Mouse (Mus musculus): ENCODE measurements at regions not wholly inside any gene's neighbourhood (a gene's known extent, or its start where the extent isn't known, plus 50 kb on each side); places are given as distances from the start of the nearest gene placed in this dataset.

DNA sequence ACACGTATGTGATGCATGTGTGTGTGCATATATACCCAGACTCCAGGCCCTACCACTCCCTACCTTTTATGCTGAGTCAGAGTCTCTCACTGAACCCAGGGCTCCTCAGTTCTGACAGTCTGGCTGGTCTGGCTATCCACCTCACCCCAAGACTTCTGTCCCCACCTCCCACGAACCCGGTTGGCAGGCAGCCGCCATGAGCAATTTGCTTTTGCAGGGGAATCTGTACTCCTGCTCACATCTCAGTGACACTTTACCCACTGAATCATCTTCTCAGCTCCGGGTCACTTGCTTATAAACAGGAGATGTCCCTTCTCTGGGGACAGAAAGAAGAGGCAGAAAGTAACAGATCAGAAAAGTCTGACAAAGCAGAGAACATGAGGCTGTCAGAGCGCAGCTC is 193.0 kb downstream of the Cdc5l start:
- DNase-seq, result no peak

DNA sequence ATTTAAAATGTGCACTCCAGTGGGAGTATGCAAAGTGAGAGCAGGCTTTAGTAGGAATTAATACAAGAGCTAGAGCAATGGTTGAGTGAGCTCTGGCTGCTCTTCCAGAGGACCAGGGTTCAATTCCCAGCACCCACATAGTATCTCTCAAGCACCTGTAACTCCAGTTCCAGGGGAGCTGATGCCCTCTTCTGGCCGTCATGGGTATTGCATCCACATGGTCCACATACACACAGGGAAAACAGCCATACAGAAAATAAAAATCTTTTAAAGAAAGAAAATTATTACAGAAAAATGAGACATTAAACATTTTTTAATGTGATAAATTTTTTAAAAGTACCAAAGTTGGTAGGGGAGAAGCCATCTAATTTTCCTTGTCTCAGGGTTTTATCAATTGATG is 196.3 kb downstream of the Cdc5l start:
- no peak for DNase-seq

- no peak for DNase-seq
Observed at GRCm38 (mm10) chr17:45235401-45235800, 198.1 kb downstream of the Cdc5l start.

DNA sequence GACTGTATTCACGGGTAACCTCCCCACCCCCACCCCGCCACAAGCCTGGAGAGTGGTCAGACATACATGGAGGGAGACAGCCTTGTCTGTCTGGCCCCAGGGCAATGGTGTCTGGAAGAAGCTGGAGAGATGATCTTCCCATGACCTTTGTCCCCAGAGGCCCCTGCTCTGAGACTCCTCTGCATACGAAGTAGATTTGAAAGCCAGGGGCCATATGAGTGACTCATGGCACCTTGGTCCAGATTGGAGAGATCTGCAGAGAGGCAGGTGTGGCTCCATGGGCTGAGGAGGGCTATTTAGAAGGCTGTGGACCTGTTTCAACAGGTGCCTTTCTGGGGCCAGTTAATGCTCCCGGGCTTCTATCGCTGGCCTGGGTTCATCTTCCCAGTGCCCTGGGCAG is 200.7 kb downstream of the Cdc5l start:
- DNase-seq, result no peak

GRCm38 (mm10) chr17:45227190-45227589 is 206.3 kb downstream of the Cdc5l start:
- DNase-seq, result no peak

DNA sequence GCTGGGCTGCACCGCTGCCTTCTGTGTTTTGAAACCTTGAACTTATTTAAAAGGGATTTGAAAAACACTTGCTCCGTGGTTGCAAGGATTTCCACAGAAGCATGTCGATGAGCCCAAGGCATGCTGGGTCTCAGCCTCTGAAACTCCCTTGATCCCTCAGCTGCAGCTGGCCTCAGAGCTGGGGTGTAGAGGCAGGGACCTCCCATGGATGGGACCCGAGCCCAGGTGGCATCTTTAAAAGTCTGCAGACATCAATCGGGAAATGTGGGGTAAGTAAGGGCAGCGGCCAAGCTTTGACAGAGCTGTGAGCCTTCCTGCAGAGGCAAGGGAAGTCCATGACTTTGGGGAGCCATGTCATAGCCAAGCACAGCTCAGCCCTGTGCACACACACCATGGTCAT is 207.1 kb downstream of the Cdc5l start:
- no peak for DNase-seq

- DNase-seq, result no peak
Observed at GRCm38 (mm10) chr17:45221625-45222024, 211.9 kb downstream of the Cdc5l start.

DNA sequence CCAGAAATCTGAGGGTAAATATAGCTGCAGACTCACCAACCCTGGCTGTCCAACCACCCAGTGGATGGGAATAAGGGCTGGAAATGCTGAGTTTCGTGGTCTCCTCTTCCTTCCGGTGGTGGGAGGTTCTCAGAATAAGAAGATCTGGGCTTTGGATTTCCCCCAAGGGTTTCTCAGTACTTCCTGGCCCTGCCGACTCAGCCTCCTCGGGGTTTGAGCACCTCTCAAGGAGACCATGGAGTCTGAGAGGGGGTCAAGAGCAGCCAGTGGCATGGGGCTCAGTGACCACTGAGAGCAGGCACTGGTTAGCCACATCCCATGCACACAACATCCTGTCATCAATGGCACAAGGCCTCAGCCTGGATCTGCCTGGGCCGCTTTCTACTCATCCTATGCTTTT is 216.4 kb downstream of the Cdc5l start:
- DNase-seq, result no peak

GRCm38 (mm10) chr17:45215067-45216049 is 218.2 kb downstream of the Cdc5l start:
- no peak for DNase-seq

GRCm38 (mm10) chr17:45210984-45211383 is 222.6 kb downstream of the Cdc5l start:
- DNase-seq, result no peak

GRCm38 (mm10) chr17:45209387-45209663 is 224.2 kb downstream of the Cdc5l start:
- DNase-seq, result no peak

DNA sequence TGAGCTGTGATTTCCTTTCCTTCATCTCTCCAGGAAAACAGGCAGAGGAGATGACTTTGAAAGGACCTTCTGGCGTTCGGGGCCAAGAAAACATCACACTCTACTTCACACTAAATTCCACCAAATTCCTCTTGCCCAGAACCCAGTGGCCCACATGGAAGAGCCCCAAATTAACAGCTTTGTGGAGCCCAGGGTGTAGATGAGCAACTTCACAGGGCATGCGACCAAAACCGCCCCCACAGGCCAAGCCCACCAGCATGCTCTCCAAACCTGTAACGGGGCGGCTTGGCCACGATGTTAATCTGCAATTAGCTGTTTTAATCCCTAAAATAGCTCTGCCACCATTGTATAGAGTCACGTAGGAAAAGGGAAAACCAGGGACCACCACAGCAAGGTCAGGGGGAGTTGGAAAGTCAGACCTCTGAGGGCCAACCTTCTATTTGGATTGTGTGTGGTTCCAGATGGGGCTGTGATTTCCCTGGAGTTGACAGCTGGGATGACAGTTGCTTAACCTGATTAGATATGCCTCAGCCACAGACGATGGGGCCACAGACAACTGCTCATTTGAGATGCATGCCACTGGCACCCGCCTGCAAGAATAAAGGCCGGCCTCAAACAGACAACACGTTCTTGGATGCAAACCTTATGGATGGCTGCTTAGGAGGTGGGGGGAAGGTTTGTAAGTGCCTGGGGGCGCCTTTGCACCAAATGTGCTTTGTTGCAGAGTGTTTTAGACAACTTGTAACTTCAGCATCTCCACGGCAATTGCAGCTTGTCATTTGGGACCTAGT is 224.7 kb downstream of the Cdc5l start:
- DNase-seq, result no peak

DNA sequence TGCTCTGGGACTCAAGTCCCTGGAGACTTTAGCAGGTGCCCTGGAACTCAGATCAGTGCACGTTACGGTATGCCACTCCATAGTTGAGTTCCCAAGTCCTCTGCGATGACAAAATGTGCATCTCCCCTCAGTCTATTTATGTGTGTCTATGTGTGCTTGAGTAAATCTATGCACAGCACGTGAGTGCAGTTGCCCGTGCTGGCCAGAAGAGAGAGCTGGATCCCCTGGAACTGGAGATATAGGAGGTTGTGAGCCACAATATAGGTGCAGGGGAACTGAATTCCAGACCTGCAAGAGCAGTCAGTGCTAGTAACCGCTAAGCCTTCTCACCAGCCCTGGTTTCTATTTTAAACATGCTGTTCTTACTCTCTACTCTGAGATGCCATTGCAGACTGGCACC is 237.8 kb downstream of the Cdc5l start:
- no peak for DNase-seq

DNA sequence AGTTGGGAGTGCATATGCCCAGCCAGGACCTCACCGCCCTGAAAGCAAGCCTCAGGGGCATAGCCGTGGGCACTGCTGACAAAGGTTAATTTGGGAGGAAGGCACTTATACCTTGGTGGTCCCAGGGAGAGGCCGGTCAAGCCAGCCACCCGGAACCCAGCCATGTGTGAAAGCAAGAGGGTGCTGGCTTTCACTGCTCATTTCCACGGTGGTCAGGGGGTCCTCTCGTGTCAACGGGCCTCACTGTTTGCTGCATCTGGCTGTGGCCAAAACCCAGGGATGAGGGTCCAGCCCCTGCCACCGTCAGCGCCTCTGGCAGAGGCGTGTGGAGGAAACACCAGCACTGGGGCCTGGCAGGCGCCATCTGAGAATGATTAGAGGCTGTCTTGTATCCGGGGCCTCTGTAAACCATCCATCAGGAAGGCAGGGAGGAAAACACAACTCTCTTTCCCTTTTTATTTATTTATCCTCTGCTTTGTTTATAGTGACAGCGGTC is 238.7 kb downstream of the Cdc5l start:
- no peak for DNase-seq

DNA sequence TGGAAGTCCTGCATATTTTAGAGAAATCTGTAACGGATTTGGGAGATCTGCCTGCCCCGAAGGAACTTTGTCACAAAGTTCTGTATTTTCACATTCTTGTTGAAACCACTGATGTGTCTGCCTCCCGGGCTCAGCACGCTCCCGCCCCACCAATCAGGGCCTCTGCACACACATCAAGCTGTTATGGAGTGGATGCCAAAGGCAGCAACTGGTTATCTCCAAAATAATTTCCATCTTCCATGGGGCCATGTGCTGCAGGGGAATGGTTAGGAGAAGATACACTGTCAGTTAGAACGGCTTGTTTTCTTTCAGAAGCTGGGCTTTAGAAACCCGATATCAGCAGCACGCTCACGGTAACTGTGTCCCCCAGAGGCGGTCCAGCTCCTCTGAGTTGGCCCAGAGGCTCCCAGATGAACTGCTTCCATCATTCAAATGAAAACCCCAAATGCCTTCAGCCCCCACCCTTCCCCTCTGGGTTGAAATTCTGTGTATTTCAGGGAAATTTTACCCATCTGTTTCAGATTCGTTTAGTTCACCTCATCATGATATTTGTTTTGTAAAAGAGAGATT is 240.0 kb downstream of the Cdc5l start:
- DNase-seq, result no peak

GRCm38 (mm10) chr17:45187402-45187801 is 246.1 kb downstream of the Cdc5l start:
- DNase-seq, result no peak

- no peak for DNase-seq
Observed at GRCm38 (mm10) chr17:45176340-45176739, 257.2 kb downstream of the Cdc5l start.

DNA sequence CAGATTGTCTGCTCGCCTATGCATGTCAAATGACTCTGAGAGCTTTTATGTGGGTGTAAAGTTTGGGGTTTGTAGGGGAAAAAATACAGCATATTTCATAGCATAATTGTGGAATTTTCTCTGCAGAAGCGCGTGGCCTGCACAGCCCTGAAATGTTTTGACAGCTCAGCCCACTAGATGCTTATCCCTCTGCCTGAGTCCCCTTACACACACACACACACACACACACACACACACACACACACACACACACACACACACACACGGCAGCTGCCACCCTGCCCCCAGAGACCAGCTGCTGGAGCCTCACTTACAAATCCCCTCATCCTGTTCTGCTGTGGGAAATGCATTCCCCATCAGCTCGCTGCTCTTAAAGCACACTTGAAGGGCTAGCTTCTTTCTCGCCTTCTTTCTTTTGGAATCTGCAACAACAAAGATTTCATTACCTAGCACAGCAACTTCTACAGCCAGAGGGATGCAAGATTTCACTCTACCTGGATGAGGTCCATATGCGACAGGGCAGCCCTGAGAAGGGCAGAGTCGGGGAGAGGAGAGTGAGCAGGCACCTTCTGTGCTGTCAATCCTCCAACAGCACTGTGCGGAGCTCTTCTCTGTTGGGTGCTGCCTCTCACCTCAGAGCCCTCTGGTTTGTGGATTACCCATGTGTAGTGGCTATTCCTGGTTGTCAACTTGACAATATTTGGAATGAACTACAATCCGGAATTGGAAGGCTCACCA is 264.1 kb downstream of the Cdc5l start:
- DNase-seq, result no peak
